Mouse (Mus musculus) T-helper 17 cell (primary cell): ENCODE data around the gene Slco2b1.

Source experiments
- in situ Hi-C, 2 experiments: fragments of 300-600 bp; cut with MboI, MseI; formaldehyde crosslinking; loops; 1 replicate in 1 of 2; 2 replicates in 1 of 2; pipeline ENCODE4 v1.15.1; 2025; ENCODE audit warnings: high pct_unique_total_duplicates in 2 of 2

Slco2b1 gene

DNA sequence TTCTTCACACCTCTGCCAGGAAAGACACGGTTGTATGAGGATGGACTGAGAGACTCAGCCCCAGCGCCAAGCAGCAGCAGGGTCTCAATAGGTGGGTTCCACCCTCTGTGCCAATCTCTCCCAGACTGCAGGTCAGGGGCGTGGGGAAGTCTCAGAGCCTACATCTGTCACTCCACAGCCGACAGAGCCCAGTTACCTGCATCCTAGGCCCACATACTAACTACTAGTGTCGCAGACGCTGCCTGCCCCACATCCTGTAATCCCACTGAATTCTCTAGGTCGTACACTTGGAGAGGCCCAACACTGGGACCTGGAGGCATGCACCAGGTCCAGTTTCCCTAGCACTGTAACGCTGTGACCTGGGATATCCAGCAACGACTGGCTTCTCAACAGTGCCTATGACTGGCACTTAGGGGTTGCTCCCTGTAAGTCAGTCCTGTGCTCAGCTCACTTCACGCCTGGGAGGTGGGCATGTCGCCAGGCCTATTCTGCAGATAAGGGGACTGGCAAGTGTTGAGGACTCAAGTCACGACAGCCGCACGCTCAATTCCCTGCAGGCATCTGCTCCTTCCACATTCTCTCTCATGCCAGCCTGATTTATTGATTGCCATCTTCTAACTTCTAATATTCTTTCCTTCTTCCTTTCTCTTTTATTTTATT, 49.4 kb downstream of the Slco2b1 start:
- in situ Hi-C loops = loop anchor here (5.0 to 25.0 kb wide), 3 partner anchors 136 to 226 kb away; no protein-coding TSS in a partner anchor

DNA sequence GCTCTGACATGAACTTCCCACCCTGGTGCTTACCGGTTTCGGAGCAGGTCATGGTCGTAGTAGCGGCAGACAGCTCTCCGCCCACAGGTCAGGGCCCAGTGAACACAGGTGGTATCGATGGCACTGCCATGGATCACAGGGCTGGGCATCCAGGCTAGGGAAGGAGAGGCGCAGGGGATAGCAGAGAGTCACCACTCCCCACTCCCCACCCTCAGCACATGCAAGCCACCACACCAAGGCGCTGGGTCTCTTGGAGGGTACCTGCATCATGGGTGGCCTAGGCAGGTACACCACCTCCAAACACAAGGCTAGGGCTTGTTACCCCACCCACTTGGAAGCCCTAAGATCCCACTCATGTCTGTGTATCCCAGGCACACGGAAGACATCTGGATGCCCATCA, 50.1 kb downstream of the Slco2b1 start:
- in situ Hi-C loops = loop anchor here (5.0 to 25.0 kb wide), 3 partner anchors 136 to 226 kb away; no protein-coding TSS in a partner anchor

GRCm38 (mm10) chr7:99659379-99660029, 51.6 kb downstream of the Slco2b1 start:
- in situ Hi-C loops = loop anchor here (5.0 to 25.0 kb wide), 3 partner anchors 138 to 228 kb away; no protein-coding TSS in a partner anchor

- in situ Hi-C loops = loop anchor here in 1 of 2 experiments (25.0 kb wide), 1 partner anchor 233 kb away; no protein-coding TSS in a partner anchor
Measured at GRCm38 (mm10) chr7:99654244-99654643, 56.9 kb downstream of the Slco2b1 start.

DNA sequence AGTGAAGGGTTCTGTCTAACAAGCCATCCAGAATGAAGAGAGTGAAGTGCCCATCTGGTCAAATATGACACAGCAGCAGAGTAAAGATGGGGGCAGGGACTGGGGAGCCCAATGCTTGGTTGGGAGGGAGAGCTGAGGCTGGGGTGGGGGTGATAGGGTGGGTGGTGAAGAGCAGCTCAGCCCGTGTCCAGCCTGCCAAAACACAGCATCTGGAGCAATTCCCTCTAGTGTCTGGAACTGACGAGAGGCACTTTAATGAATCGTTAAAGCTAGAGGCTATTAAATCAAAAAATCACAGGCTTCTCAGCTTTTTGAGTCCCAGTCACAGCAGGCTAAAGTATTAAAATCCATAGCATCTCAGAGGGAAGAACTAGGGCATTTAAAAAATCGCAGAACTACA, 61.6 kb downstream of the Slco2b1 start:
- in situ Hi-C loops = no loop called here

DNA sequence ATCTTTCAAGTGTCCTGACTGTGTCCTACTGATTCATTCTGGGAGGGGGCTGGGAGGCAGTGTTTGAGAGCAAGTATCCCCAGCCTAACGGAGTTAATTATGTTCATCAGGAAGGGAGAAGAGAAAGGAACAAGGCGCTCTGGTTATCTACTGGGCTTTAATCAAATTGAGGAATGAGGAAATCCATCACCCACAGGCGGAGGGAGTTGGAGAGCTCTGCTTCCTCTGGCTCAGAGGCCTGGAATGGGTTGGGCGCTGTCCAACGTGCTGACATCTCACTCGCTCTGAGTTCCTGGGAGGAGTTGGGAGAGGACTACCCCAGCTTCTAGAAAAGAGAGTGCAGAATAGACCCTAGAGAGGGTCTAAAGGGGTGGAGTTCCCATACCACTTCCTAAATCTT, 62.5 kb downstream of the Slco2b1 start:
- in situ Hi-C loops = no loop called here

GRCm38 (mm10) chr7:99644701-99645100, 66.4 kb downstream of the Slco2b1 start:
- in situ Hi-C loops = no loop called here

DNA sequence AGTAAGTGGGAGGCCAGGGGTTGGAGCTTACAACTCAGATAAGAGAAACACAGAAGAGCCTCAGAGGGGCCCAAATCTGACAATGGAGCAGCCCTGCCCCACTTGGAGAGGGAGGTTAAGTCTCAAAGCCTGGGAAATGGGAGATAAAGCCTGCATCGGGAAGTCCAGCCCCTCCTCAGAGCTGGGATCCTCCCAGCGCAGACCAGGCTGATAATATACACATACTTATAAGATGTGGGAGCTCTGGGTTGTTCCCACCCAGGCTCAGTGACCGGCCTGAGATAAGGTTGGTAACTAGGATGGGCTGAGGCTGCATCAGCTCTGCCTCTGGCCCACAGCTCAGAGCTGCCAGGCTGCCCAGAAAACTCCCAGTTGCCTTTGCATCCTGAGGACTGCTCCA, 69.1 kb downstream of the Slco2b1 start:
- in situ Hi-C loops = no loop called here

DNA sequence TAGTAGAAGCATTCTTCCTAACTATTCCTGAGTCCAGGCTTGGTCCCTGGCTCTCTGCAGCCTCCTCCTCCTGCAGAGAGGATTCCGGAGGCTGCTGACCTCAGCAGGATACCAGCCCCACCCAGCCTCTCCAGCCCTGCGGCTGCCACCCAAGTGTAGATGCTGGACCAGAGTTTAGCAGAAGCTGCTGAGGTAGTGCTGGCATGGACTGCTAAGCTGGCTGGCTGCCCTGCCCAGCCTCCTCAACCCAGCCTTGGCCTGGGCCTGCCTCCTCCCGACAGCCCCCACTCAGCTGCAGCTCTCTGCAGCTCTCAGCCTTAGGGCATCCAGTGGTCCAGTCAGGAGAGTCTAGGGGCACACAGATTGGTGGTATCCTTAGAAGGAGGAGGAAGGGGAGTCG, 69.9 kb downstream of the Slco2b1 start:
- in situ Hi-C loops = no loop called here

DNA sequence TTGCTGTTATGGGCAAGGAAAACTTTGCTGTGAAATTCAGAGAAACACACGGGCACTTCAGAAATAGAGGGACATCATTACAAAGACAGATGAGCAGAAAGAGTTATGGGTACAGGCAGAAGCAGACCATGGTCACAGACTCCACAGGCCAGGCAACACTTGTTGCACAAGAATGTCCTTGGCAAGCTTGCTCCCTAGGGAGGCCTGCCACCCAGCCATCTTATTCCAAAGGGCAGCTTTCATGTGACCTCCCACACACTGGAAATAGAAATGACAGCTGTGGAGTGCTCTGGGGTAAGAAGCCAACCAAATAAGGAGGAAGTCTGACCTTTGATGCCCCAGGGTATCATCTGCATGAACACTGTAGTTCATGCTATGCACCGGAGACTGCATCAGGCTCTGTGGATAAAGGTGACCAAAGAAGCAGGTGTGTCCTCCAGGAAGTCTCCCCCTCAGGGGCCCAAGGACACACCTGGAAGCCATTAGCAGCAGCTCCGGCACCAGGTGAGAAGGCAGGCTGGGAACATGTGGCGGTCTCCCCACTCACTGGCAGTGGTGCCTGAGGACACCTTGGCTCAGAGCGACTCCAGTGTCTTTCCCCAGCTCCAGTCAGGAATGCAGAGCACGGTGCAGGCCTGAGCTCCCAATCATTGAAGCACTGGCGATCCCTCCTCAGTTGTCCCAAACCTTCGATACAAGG, 77.0 kb downstream of the Slco2b1 start:
- in situ Hi-C loops = no loop called here

DNA sequence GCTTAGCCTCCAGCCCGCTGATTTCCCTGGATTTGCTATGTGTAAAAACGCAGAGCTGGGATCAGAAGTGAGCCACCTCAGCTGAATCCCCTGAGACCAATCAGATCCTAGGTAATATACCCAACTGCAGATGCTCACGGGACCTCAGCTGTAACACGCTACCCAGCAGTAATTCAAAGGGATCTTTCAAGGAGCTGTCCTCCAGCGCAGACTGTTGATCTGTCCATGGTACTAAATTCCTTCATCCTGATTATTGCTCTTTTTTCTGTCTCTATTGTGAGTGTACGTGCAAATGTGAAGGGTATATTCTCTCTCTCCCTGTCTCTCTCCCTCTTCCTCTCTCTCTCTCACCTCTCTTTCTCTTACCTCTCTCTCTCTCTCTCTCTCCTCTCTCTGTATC, 78.9 kb downstream of the Slco2b1 start:
- in situ Hi-C loops = no loop called here

DNA sequence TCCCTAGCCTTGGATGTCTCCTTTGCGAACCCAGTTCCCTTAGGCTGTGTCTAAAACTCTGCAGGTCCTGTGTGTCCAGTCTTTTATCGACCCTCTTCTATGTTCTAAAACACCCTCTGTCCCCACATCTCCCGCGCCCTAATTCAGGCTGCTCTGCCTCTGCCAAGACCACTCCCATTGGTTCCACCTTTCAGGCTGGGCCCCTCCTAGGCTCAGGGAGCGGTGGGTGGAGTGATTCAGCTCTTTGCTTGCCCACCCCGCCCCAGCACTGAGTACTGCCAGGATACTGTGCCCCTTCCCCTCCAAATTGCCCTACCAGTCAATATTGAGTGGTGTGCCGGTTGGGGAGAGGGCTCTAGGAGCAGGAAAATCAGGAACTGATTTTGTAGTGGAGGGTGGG, 83.8 kb downstream of the Slco2b1 start:
- in situ Hi-C loops = loop anchor here in 1 of 2 experiments (5.0 kb wide), 1 partner anchor 570 kb away; no protein-coding TSS in a partner anchor

GRCm38 (mm10) chr7:99626376-99627270, 84.5 kb downstream of the Slco2b1 start, which contains the start of gene Tpbgl:
Gene Tpbgl, minus strand, starts transcription at chr7:99627103.
- in situ Hi-C loops = loop anchor here in 1 of 2 experiments (5.0 kb wide), 1 partner anchor 571 kb away; no protein-coding TSS in a partner anchor

DNA sequence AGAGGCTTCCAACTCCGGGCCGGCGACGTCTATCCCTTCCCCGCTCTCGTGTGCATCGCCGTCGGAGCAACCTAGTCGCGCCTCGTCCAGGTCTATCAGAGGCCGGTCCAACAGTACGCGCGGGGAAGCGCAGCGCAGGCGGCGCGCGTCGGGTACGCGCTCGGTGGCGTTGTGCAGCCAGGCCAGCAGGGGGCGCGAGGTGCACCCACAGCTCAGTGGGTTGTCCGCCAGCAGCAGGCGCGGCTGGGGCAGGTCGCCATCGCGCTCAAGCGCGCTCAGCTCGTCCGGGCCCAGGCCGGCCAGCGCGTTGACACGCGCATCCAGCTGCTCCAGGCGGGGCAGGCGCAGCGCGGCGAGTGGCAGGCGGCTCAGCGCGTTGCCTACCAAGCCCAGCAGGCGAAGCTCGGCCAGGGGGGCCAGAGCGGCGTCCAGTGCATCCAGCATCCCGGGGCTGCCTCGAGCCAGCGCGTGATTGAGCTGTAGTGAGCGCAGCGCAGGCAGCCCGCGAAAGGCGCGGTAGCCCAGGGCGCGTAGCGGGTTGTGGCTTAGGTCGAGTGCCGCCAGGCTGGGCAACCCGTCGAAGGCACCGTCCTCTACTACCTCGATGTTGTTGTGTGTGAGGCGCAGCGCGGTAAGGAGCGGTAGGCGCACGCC, 85.3 kb downstream of the Slco2b1 start:
- in situ Hi-C loops = loop anchor here in 1 of 2 experiments (5.0 kb wide), 1 partner anchor 571 kb away; no protein-coding TSS in a partner anchor

DNA sequence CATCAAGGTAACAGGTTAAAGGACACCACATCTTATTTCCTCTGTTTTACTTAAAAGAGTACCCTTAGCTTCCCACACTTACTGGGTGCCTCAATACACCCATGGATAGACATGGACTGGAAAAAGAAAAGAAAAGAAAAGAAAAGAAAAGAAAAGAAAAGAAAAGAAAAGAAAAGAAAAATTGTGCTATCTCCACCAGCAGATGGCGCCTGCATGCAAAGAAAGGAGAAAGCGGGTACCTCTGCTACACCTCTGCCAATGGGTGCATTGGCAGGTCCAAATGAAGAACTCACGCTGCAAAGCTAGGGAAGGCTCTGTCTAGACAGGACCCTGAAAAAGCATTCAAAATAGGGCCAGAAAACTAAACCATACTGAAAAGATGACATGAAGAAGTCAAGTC, 92.3 kb downstream of the Slco2b1 start:
- in situ Hi-C loops = loop anchor here in 1 of 2 experiments (5.0 kb wide), 1 partner anchor 88 kb away; no protein-coding TSS in a partner anchor

DNA sequence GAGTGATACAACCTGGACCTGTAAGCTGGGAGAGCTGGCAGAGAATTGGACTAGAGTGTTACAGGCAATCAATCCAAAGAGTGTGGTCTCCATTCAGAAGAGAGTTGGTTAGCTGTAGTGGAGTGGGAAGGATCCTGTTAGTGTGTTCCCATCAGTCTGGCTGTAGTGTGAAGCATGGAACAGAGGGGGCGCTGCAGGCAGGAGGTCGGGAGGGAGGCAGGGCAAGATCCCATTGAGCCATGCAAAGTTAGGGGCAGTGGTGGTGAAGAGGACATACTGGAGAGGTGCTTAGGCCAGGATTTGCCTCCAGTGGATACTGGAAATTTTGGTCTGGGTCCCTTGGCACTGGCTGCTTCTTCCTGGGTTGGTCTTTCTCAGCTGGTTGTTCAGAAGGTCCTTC, 92.9 kb downstream of the Slco2b1 start:
- in situ Hi-C loops = loop anchor here in 1 of 2 experiments (5.0 kb wide), 1 partner anchor 89 kb away; no protein-coding TSS in a partner anchor
